Mouse (Mus musculus) Patski (cell line): ENCODE measurements around the gene Frmd4a. TPM values are rescaled to one million over a fixed set of nuclear protein-coding genes. Genes with fewer than 3 reads are reported as not detected.

Experiments used
- ATAC-seq: fragments of 100-300 bp; one replicate; pipeline ENCODE4 v1.8.0; 2021
- CTCF ChIA-PET: fragments of 350-600 bp; sonication (Branson Sonifier 250); formaldehyde crosslinking; loops from one replicate; lab custom pipeline; 2022; ENCODE audit warnings: inconsistent platforms; lab: Charles Lee
- POLR2A ChIA-PET: fragments of 350-600 bp; sonication (Branson Sonifier 250); formaldehyde crosslinking; loops from one replicate; lab custom pipeline; 2022; ENCODE audit warnings: antibody characterized with exemption, inconsistent platforms; lab: Charles Lee
- DNase-seq: peaks from one replicate; pipeline ENCODE4 v3.0.0-alpha.2; 2011; ENCODE audit warnings: low read depth, low spot score
- H3K27me3 ChIP-seq: fragments of 371-371 bp; one replicate; pipeline ENCODE4 v1.5.1; 2021
- CTCF ChIP-seq: fragments of 100-300 bp; IDR thresholded peaks from one replicate; pipeline ENCODE4 v1.5.1; 2021
- in situ Hi-C: fragments of 300-500 bp; cut with MboI; formaldehyde crosslinking; loops from 3 replicates; pipeline ENCODE4 v1.11.1; 2018; ENCODE audit warnings: low pct_unique_long_range_greater_than_20kb, mixed read lengths
- polyA plus RNA-seq: library from polyadenylated mRNA; unstranded; gene quantifications from one replicate; pipeline ENCODE4 v1.2.3, GENCODE M21; 2021

Frmd4a gene
- polyA plus RNA-seq, 1 experiment from 2014 or later: 40.6 TPM

- TF ChIP-seq CTCF: no peak
- ATAC-seq (no peak), DNase-seq (no peak)
- no peaks in the 10 kb centered on the region for H3K27me3 ChIP-seq
- in situ Hi-C loops: no loop called here
- CTCF ChIA-PET: interaction anchor here (1.6 kb wide), 1 partner anchor 9 kb away, joined by 6 read pairs; no protein-coding TSS in a partner anchor
- POLR2A ChIA-PET: interaction anchor here (0.6 to 1.0 kb wide), 2 partner anchors 15 to 74 kb away, joined by 3 read pairs; no protein-coding TSS in a partner anchor
Measured at GRCm38 (mm10) chr2:4574251-4574650, 556.7 kb downstream of the Frmd4a start.

- no peak for TF ChIP-seq CTCF
- ATAC-seq: no peak
- in situ Hi-C loops: no loop called here
- no peak for DNase-seq
- CTCF ChIA-PET: no interaction called here
- POLR2A ChIA-PET: interaction anchor here (1.0 kb wide), 1 partner anchor 16 kb away, joined by 3 read pairs; no protein-coding TSS in a partner anchor
- H3K27me3 ChIP-seq: no peaks in the 10 kb centered on the region
Measured at GRCm38 (mm10) chr2:4575163-4575562, 557.6 kb downstream of the Frmd4a start.

DNA sequence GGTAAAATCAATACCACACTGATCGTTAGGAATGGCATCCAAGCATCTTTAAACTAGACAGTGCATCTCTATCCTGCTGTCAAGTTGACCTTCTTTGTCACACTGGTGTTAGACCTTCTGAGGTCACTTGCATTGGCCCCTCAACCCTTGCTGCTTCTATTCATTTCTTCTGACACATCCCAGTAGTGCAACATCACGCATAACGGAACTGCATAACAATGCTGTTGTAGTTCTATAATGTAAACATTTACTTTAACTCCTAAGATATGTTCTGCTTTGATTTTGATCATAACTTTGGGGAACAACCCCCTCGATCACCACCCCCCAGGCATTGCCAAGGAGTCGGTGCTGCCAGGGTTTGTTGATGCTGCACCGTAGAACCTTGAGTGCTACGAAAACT is 558.5 kb downstream of the Frmd4a start:
- POLR2A ChIA-PET: no interaction called here
- DNase-seq (no peak), ATAC-seq (no peak)
- no peaks in the 10 kb centered on the region for H3K27me3 ChIP-seq
- no peak for TF ChIP-seq CTCF
- in situ Hi-C loops: no loop called here
- CTCF ChIA-PET: no interaction called here

- POLR2A ChIA-PET: no interaction called here
- in situ Hi-C loops: no loop called here
- ATAC-seq (no peak), DNase-seq (no peak)
- CTCF ChIA-PET: no interaction called here
- no peaks in the 10 kb centered on the region for H3K27me3 ChIP-seq
- TF ChIP-seq CTCF: no peak
Measured at GRCm38 (mm10) chr2:4578291-4578690, 560.8 kb downstream of the Frmd4a start.

DNA sequence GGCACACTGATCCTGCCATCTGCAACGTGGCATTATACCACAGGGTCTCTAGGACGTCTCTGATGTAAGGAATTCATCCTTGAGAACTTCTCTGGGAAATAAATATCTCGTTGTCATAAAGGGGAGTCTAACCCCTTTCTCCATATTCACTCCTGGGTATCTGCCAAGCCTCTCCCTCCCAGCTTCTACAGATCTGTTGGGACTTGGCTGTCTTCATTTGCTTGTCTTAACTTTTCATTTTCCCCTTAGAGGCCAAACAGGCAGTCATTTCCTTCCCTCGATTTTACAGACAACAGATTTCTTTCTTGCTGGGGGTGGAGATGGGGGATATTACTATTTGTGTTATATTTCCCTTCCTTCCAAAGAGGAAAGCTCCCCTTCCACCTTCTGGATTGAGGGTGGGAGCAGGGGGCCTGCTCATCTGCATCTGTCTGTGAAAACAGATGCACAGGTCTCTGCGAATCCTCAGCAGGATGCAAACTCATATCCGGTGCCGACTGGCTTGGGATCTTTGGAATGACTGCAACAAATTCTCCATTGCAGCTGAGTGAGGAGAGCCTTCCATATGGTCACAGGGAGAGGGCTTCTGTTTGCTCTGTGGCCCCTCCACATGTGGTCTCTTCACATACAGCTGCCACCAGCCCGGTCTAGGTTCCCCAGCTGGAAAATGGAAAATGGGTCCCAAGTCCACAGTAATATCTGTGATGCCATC is 562.0 kb downstream of the Frmd4a start:
- ATAC-seq (no peak), DNase-seq (no peak)
- in situ Hi-C loops: no loop called here
- no peaks in the 10 kb centered on the region for H3K27me3 ChIP-seq
- TF ChIP-seq CTCF: no peak
- POLR2A ChIA-PET: no interaction called here
- CTCF ChIA-PET: interaction anchor here (1.1 to 1.8 kb wide), 3 partner anchors 7 to 80 kb away, joined by 3 read pairs; no protein-coding TSS in a partner anchor

DNA sequence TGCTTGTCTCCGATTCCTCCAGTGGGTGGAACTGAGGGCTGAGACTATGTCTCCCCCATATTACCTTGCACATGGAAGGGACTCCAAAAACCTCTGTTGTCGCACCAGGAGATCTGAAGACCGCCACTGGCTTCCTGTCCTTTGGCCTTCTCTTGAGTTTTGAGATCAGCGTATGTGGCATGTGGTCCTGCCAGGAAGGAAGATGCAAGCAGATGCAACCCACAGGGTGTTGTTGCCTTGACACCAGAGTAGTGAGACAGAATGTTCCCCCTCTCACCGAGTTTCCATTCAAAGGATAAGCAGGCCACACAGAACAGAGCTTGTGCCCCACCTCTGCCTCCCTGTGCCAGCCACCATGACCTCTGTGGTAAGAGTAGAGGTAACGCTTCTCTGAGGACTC is 563.1 kb downstream of the Frmd4a start:
- ChIA-PET CTCF (interaction anchor here (1.1 to 1.8 kb wide), 3 partner anchors 9 to 81 kb away, joined by 3 read pairs; no protein-coding TSS in a partner anchor), POLR2A (no interaction called here)
- H3K27me3 ChIP-seq: no peaks in the 10 kb centered on the region
- no peak for ATAC-seq
- TF ChIP-seq CTCF: no peak
- DNase-seq: no peak
- in situ Hi-C loops: no loop called here

DNA sequence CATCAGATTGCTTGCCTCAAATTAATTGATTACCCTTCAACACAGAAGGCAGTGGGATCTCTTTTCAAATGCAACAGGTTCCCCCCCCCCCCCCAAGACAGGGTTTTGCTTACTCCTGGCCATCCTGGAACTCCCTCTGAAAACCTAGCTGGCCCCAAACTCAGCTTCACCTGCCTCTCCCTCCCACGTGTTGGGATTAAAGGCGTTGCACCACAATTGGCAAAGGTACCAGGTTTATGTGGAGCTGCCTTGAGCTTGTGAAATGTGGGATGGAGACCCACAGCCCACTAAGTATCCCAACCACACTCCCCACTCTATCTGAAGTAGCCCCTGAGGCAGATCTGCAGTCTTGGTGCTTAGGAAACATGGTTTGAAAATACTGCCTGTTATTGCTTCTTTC is 565.4 kb downstream of the Frmd4a start:
- POLR2A ChIA-PET: no interaction called here
- no peaks in the 10 kb centered on the region for H3K27me3 ChIP-seq
- CTCF ChIA-PET: interaction anchor here (1.0 to 2.8 kb wide), 6 partner anchors 9 to 83 kb away, joined by 3 to 6 read pairs (median 3); no protein-coding TSS in a partner anchor
- in situ Hi-C loops: no loop called here
- no peak for DNase-seq
- TF ChIP-seq CTCF: no peak
- no peak for ATAC-seq

GRCm38 (mm10) chr2:4584252-4584651 is 566.7 kb downstream of the Frmd4a start:
- ChIA-PET CTCF (interaction anchor here (2.8 kb wide), 1 partner anchor 11 kb away, joined by 6 read pairs; no protein-coding TSS in a partner anchor), POLR2A (no interaction called here)
- DNase-seq (no peak), ATAC-seq (no peak)
- no peak for TF ChIP-seq CTCF
- no peaks in the 10 kb centered on the region for H3K27me3 ChIP-seq
- in situ Hi-C loops: no loop called here

GRCm38 (mm10) chr2:4586245-4586644 is 568.7 kb downstream of the Frmd4a start:
- POLR2A ChIA-PET: no interaction called here
- DNase-seq (no peak), ATAC-seq (no peak)
- no peaks in the 10 kb centered on the region for H3K27me3 ChIP-seq
- CTCF ChIA-PET: interaction anchor here (1.1 to 1.4 kb wide), 3 partner anchors 16 to 99 kb away, joined by 3 read pairs; no protein-coding TSS in a partner anchor
- in situ Hi-C loops: no loop called here
- TF ChIP-seq CTCF: no peak

- H3K27me3 ChIP-seq: no peaks in the 10 kb centered on the region
- DNase-seq: no peak
- TF ChIP-seq CTCF: no peak
- ATAC-seq: no peak
- in situ Hi-C loops: no loop called here
- ChIA-PET CTCF (no interaction called here), POLR2A (no interaction called here)
Measured at GRCm38 (mm10) chr2:4587685-4588409, 570.3 kb downstream of the Frmd4a start.

- ATAC-seq: no peak
- in situ Hi-C loops: no loop called here
Measured at GRCm38 (mm10) chr2:4591647-4592046, 574.1 kb downstream of the Frmd4a start.

More at GRCm38 (mm10) chr2:4591647-4592046, 574.1 kb downstream of the Frmd4a start:
- no peak for DNase-seq
- no peaks in the 10 kb centered on the region for H3K27me3 ChIP-seq
- ChIA-PET POLR2A (no interaction called here), CTCF (interaction anchor here (2.5 kb wide), 1 partner anchor 92 kb away, joined by 8 read pairs; no protein-coding TSS in a partner anchor)
- TF ChIP-seq CTCF: no peak
